Mouse (Mus musculus) erythroblast, embryonic 14.5 days (primary cell): ENCODE data around the gene Hbb-bs. TPM values are rescaled to one million over a fixed set of nuclear protein-coding genes. Genes with fewer than 3 reads are reported as not detected.
"Not testable (repeated sequence)": the region's sequence is repeated elsewhere in the genome, so short reads cannot be mapped to it uniquely, and the experiment has no call there.

Source experiments
- H3K27me3 ChIP-seq: 2 replicates; pipeline ENCODE4 v1.6.1; 2012; ENCODE audit warnings: inconsistent platforms; ENCODE audit not compliant: control insufficient read depth
- H3K36me3 ChIP-seq: 2 replicates; pipeline ENCODE4 v1.6.1; 2012; ENCODE audit warnings: mild to moderate bottlenecking, inconsistent platforms; ENCODE audit not compliant: control insufficient read depth
- H3K4me1 ChIP-seq: 2 replicates; pipeline ENCODE4 v1.6.1; 2012; ENCODE audit warnings: inconsistent platforms; ENCODE audit not compliant: control insufficient read depth
- H3K4me3 ChIP-seq: replicated peaks from 2 replicates; pipeline ENCODE3; 2012; ENCODE audit warnings: moderate library complexity, mild to moderate bottlenecking, inconsistent platforms
- H3K9me3 ChIP-seq: 2 replicates; pipeline ENCODE4 v1.6.1; 2012; ENCODE audit warnings: low read length, inconsistent platforms, mixed read lengths; ENCODE audit not compliant: control insufficient read depth
- GATA1 ChIP-seq: IDR thresholded peaks from 2 replicates; pipeline ENCODE4 v1.6.1; 2012; ENCODE audit warnings: low read length, inconsistent platforms, mixed read lengths
- TAL1 ChIP-seq: IDR thresholded peaks from 3 replicates; pipeline ENCODE4 v1.6.1; 2012; ENCODE audit warnings: low read length, inconsistent platforms, mixed read lengths
- polyA plus RNA-seq: library from polyadenylated mRNA; stranded (reverse); fragments of >175 nt; gene quantifications from 2 replicates; pipeline ENCODE4 v1.2.3, GENCODE M21; 2012

The Hbb-bs gene
- polyA plus RNA-seq, 1 experiment: 269,873 TPM

DNA sequence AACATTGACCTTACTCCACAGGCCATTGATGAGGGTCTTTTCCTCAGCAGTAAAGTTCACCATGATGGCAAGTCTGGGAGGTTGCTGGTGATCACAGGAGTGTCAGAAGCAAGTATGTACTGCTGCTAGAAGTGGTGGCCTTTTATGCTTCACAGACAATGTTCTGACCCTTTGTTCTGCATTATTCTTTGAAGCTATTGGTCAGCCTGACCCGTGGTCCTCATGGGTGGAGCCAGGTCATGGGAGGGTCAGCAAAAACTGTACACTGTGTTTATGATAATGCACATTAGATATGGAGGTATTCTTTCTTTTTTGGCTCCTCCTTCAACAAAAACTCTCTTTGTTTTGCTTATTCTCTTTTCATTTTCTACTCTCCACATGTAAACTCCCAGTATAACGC is 25.2 kb upstream of the Hbb-bs start, which contains the start of gene Hbb-y:
TSS of gene Hbb-y (minus strand) at position 127 of the 400 bp plus-strand sequence.
- Histone ChIP-seq H3K4me3 (no peak within 1 kb of the TSS), H3K27me3 (no peaks in the 10 kb centered on the region), H3K36me3 (no peaks in the 10 kb centered on the region; the same call in 1 of the 2 replicates), H3K4me1 (peaks cover 73% of the 10 kb centered on the region), H3K9me3 (no peaks in the 10 kb centered on the region)
- TF ChIP-seq TAL1 (no peak), GATA1 (no peak)

DNA sequence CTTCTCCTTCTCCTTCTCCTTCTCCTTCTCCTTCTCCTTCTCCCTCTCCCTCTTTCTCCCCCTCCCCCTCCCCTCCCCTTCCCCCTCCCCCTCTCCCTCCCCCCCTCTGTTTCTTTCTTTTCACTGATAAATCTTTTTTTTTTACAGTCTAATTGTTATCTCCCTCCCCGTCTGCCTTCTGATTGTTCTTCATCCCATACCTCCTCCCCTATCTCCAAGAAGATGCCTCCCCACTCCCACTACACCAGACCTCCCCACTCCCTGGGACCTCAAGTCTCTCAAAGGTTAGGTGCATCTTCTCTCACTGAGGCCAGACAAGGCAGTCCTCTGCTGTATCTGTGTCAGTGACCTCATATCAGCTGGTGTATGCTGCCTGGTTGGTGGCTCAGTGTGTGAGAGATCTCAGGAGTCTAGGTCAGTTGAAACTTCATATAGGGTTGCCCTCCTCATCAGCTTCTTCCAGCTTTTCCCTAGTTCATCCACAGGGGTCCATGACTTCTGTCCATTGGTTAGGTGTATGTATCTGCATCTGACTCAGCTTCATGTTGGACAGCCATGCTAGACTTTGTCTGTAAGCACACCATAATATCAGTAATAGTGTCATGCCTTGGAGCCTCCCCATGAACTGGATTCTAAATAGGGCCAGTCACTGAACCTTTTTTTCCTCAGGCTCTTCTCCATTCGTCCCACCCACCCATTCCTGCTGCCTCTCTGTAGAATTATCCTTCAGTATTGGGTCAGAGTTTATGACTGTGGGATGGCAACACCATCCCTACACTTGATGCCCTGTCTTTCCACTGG is 16.8 kb upstream of the Hbb-bs start:
- peaks cover 2% of the 10 kb centered on the region; the same call in 1 of the 2 replicates for H3K36me3 ChIP-seq
- H3K9me3 ChIP-seq: no peaks in the 10 kb centered on the region
- TF ChIP-seq GATA1 (no peak), TAL1 (no peak)
- H3K4me1 ChIP-seq: peaks cover 75% of the 10 kb centered on the region
- H3K27me3 ChIP-seq: no peaks in the 10 kb centered on the region
- H3K4me3 ChIP-seq: peak overlapping the region; percentile 6

DNA sequence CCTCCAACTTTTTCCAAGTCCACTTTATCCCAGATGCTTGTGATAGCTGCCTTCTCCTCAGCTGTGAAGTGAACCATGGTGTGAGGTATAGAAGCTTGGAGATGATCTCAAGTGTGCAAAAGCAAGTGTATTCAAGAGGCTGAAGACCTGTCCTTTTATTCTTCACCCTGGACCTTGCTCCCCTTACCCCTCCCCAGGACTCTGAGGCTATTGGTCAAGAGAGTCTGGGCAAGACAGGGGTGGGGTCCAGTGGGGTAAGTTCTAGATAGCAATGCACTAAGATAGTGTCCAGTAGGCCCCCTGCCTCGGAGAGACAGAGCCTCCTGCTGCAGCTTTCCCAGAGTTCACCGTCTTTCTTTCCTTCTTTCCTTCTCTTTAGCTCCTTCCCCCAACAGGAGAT is 15.1 kb upstream of the Hbb-bs start, which contains the start of gene Hbb-bh1:
TSS of gene Hbb-bh1 (minus strand) at position 131 of the 400 bp plus-strand sequence.
- Histone ChIP-seq H3K9me3 (no peaks in the 10 kb centered on the region), H3K27me3 (no peaks in the 10 kb centered on the region), H3K4me3 (no peak within 1 kb of the TSS), H3K4me1 (peaks cover 66% of the 10 kb centered on the region), H3K36me3 (peaks cover 2% of the 10 kb centered on the region; the same call in 1 of the 2 replicates)
- TF ChIP-seq TAL1 (no peak), GATA1 (no peak)

DNA sequence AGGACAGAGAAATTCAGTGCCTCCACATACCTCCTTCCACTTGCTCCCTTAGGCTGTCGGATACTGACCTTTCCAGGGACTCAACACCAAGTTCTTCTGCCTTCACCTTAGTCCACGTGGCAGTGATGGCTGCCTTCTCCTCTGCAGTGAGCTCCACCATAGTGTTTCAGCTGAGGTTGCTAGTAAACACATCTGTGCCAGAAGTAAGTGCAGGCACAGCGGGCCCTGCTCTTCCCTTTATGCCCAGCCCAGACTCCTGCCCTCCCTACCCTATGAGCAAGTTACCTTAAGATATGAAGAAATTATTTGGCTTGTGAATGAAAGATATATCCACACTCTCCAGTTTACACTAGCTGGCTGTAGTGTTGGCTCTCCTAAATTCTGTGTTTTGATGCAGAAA is 12.4 kb upstream of the Hbb-bs start, which contains the start of gene Hbb-bh2:
TSS of gene Hbb-bh2 (minus strand) at position 253 of the 400 bp plus-strand sequence.
- TF ChIP-seq TAL1: no peak
- no peak for TF ChIP-seq GATA1
- peaks cover 62% of the 10 kb centered on the region for H3K4me1 ChIP-seq
- no peaks in the 10 kb centered on the region for H3K27me3 ChIP-seq
- no peaks in the 10 kb centered on the region for H3K9me3 ChIP-seq
- peaks cover 2% of the 10 kb centered on the region; the same call in 1 of the 2 replicates for H3K36me3 ChIP-seq
- H3K4me3 ChIP-seq: peak within 1 kb of the TSS; percentile 29

DNA sequence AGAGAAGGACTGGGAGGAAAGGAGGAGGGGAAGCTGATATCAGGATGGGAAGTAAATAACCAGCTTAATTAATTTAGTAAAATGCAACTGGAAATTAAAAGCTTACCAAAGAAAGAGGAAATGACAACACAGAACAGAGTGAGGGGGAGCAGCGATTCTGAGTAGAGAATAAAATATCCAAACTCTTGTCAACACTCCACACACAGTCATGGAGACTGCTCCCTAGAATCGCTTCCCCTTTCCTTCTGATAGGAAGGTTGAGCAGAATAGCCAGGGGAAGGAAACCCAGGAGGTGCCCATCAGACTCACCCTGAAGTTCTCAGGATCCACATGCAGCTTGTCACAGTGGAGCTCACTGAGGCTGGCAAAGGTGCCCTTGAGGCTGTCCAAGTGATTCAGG is 757 bp downstream of the Hbb-bs start:
- peaks cover 18% of the 10 kb centered on the region for H3K36me3 ChIP-seq
- not testable (repeated sequence) for H3K9me3 ChIP-seq, H3K4me3 ChIP-seq, H3K27me3 ChIP-seq
- peaks cover 60% of the 10 kb centered on the region for H3K4me1 ChIP-seq

DNA sequence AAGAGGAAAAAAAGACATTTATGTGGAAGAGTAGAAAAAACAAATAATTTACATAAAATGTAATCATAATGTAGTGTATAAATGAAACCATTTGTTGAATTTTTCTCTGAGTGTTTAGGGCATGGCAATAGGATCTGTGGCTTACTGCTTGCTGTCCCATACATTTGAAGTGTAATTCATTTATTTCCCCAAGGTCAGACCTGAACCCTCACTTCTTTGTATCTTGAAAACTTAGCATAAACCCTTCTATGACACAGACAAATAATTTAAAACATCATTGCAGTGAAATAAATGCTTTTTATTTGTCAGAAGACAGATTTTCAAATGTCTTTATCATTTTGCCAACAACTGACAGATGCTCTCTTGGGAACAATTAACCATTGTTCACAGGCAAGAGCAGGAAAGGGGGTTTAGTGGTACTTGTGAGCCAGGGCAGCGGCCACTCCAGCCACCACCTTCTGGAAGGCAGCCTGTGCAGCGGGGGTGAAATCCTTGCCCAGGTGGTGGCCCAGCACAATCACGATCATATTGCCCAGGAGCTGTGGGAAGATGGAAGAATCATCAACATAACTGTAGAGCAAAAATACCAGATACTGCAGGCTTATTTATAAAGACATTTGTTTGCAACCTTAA is 1.5 kb downstream of the Hbb-bs start:
- no peaks in the 10 kb centered on the region for H3K27me3 ChIP-seq
- TF ChIP-seq TAL1 (no peak), GATA1 (no peak)
- peak overlapping the region; percentile 63 for H3K4me3 ChIP-seq
- H3K9me3 ChIP-seq: no peaks in the 10 kb centered on the region
- H3K36me3 ChIP-seq: peaks cover 18% of the 10 kb centered on the region
- H3K4me1 ChIP-seq: peaks cover 61% of the 10 kb centered on the region

DNA sequence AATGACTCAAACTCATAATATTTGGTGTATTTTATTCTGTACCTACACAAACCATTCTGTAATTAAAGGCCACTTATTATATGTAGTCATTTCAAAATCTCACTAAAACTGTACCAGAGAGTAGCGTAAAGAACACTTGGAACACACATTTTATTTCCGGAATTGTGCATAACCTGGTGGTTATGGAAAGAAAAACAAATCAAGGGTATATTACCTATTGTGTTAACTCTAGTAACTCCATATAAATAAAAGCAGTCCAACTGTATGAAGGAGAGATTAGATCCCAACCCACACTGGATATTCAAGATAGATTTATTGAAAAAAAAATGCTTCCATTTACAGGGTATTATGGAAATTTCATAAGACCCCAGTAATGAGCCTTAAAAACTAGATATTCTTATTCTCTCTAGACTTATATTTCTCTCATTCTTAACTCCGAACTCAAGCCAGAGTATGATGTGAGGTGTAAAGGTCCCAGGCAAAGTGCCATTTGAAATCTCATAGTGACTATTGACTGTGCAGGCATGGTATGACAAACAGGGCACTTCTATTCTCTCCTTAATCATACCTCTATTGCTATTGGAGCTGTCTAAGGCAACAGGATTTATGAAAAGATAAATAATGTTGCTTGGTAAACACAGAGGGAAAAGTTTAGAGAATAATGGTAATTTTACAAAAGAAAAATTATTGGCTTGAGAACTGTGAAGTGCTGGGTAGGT is 2.2 kb downstream of the Hbb-bs start:
- TF ChIP-seq TAL1: no peak
- TF ChIP-seq GATA1: no peak
- peaks cover 54% of the 10 kb centered on the region for H3K4me1 ChIP-seq
- no peaks in the 10 kb centered on the region for H3K9me3 ChIP-seq
- peaks cover 18% of the 10 kb centered on the region for H3K36me3 ChIP-seq
- H3K27me3 ChIP-seq: no peaks in the 10 kb centered on the region
- H3K4me3 ChIP-seq: peak overlapping the region; percentile 63

DNA sequence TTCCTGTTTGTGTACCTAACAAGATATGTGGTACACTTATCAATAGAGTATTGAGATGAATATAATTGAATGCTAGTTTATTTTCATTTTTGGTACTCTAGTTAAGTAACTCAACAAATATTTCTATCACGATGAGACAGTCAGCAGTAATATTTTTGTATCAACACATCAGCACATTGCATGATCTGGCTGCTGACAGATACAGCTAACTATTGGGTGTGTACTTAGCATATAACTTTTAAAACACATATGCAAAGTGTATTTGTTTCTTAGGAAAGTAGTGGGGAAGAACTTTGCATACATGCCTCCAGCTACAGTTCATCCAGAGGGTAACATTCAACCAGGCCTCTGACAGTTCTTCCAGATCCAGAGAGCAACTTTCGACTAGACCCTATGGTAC is 3.3 kb downstream of the Hbb-bs start:
- H3K9me3 ChIP-seq: no peaks in the 10 kb centered on the region
- peaks cover 18% of the 10 kb centered on the region for H3K36me3 ChIP-seq
- no peak; the same call in 1 of the 2 replicates for TF ChIP-seq GATA1
- no peak; the same call in 2 of the 3 replicates for TF ChIP-seq TAL1
- H3K27me3 ChIP-seq: no peaks in the 10 kb centered on the region
- peaks cover 45% of the 10 kb centered on the region for H3K4me1 ChIP-seq
- peak overlapping the region; percentile 63 for H3K4me3 ChIP-seq

DNA sequence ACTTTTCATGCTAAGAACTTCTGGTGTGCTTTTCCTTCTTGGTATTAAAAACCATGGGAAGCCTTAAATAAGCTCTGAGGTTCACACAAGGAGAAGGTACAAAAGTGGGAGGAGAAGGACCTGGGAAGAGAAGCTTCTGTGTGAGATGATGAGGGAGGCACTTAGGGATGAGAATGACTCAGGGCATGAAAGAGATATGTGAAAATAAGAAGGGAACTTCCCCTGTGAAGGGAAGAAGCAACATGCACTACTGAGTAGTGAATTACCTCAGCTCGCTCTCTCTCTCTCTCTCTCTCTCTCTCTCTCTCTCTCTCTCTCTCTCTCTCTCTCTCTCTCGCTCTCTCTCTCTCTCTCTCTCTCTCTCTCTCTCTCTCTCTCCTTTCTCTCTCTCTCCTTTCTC is 12.8 kb downstream of the Hbb-bs start:
- peaks cover 34% of the 10 kb centered on the region for H3K4me1 ChIP-seq
- peak overlapping the region; percentile 71 for H3K4me3 ChIP-seq
- not testable (repeated sequence) for H3K27me3 ChIP-seq, H3K9me3 ChIP-seq
- peaks cover 25% of the 10 kb centered on the region for H3K36me3 ChIP-seq
